Mouse (Mus musculus): Measurements from ENCODE around the gene Ppp1r18. TPM values are rescaled to one million over a fixed set of nuclear protein-coding genes. Genes with fewer than 3 reads are reported as not detected.

The Ppp1r18 gene
- total and polyA plus RNA-seq, 2 experiments from 2014 or later = 14.1 to 33.0 TPM

- Histone ChIP-seq H3K4me3 (ENCODE audit: low read depth, low read length) (0 out of 2 replicates have a peak overlapping the region, but pooled peaks have one; percentile 49), H3K4me2 (ENCODE audit: low read depth, low read length, poor library complexity, severe bottlenecking) (peak overlapping the region; percentile 64), H3K9me3 (ENCODE audit: low read length) (no peaks in the 10 kb centered on the region), H3K4me1 (ENCODE audit: insufficient read depth, low read length) (peaks cover 11% of the 10 kb centered on the region; the same call in 1 of the 2 replicates), H3K9ac (replicated peaks; ENCODE audit: low read length, poor library complexity, severe bottlenecking) (no peak overlapping the region), H3K27me3 (ENCODE audit: insufficient read depth, low read length) (no peaks in the 10 kb centered on the region), H3K36me3 (ENCODE audit: insufficient read depth, low read length) (peaks cover 20% of the 10 kb centered on the region), H3K27ac (ENCODE audit: low read depth, low read length) (peak overlapping the region; percentile 98)
- TF ChIP-seq CTCF (IDR thresholded peaks at IDR 0.05) = no peak
- DNase-seq (ENCODE audit: low spot score) = no peak
- ATAC-seq (ENCODE audit: low FRiP score) = no peak
- WGBS = 73% methylated on average over 1 of the region's 1 CpGs
Observed at GRCm38 (mm10) chr17:35920384-35920783, 55.0 kb downstream of the Ppp1r18 start.

- H3K9ac ChIP-seq (replicated peaks; ENCODE audit: low read length, poor library complexity, severe bottlenecking) = peak overlapping the region; percentile 14; the same call in 1 of the 2 replicates
- WGBS = 63% methylated on average over 5 of the region's 5 CpGs
Observed at GRCm38 (mm10) chr17:35920862-35921562, 55.6 kb downstream of the Ppp1r18 start.

GRCm38 (mm10) chr17:35921710-35922109 lies 56.3 kb downstream of the Ppp1r18 start:
- ATAC-seq (ENCODE audit: low FRiP score) = no peak
- peaks cover 11% of the 10 kb centered on the region; the same call in 1 of the 2 replicates for H3K4me1 ChIP-seq (ENCODE audit: insufficient read depth, low read length)
- H3K4me3 ChIP-seq (ENCODE audit: low read depth, low read length) = no peak overlapping the region
- no peaks in the 10 kb centered on the region for H3K27me3 ChIP-seq (ENCODE audit: insufficient read depth, low read length)
- peaks cover 28% of the 10 kb centered on the region for H3K36me3 ChIP-seq (ENCODE audit: insufficient read depth, low read length)
- H3K27ac ChIP-seq (ENCODE audit: low read depth, low read length) = no peak overlapping the region
- H3K9ac ChIP-seq (replicated peaks; ENCODE audit: low read length, poor library complexity, severe bottlenecking) = 0 out of 2 replicates have a peak overlapping the region, but pooled peaks have one; percentile 36
- no peak for DNase-seq (ENCODE audit: low spot score)
- no peak for TF ChIP-seq CTCF (IDR thresholded peaks at IDR 0.05)
- H3K9me3 ChIP-seq (ENCODE audit: low read length) = no peaks in the 10 kb centered on the region
- no peak overlapping the region for H3K4me2 ChIP-seq (ENCODE audit: low read depth, low read length, poor library complexity, severe bottlenecking)
- 81% methylated on average over 4 of the region's 4 CpGs for WGBS

More at GRCm38 (mm10) chr17:35920862-35921562, 55.6 kb downstream of the Ppp1r18 start:
- DNase-seq (ENCODE audit: low spot score) (peak; percentile 75), ATAC-seq (ENCODE audit: low FRiP score) (no peak)
- H3K4me2 ChIP-seq (ENCODE audit: low read depth, low read length, poor library complexity, severe bottlenecking) = no peak overlapping the region
- H3K9me3 ChIP-seq (ENCODE audit: low read length) = no peaks in the 10 kb centered on the region
- peaks cover 11% of the 10 kb centered on the region; the same call in 1 of the 2 replicates for H3K4me1 ChIP-seq (ENCODE audit: insufficient read depth, low read length)
- TF ChIP-seq CTCF (IDR thresholded peaks at IDR 0.05) = peak; percentile 80
- peak overlapping the region; percentile 98 for H3K27ac ChIP-seq (ENCODE audit: low read depth, low read length)
- H3K27me3 ChIP-seq (ENCODE audit: insufficient read depth, low read length) = no peaks in the 10 kb centered on the region
- no peak overlapping the region for H3K4me3 ChIP-seq (ENCODE audit: low read depth, low read length)
- peaks cover 21% of the 10 kb centered on the region for H3K36me3 ChIP-seq (ENCODE audit: insufficient read depth, low read length)

- Histone ChIP-seq H3K9me3 (ENCODE audit: low read length) (no peaks in the 10 kb centered on the region), H3K36me3 (ENCODE audit: insufficient read depth, low read length) (peaks cover 33% of the 10 kb centered on the region), H3K4me2 (ENCODE audit: low read depth, low read length, poor library complexity, severe bottlenecking) (no peak overlapping the region), H3K27me3 (ENCODE audit: insufficient read depth, low read length) (no peaks in the 10 kb centered on the region), H3K27ac (ENCODE audit: low read depth, low read length) (no peak overlapping the region), H3K9ac (replicated peaks; ENCODE audit: low read length, poor library complexity, severe bottlenecking) (no peak overlapping the region), H3K4me1 (ENCODE audit: insufficient read depth, low read length) (peaks cover 11% of the 10 kb centered on the region; the same call in 1 of the 2 replicates), H3K4me3 (ENCODE audit: low read depth, low read length) (no peak overlapping the region)
- WGBS = 83% methylated on average over 3 of the region's 3 CpGs
- ATAC-seq (ENCODE audit: low FRiP score) = no peak
- TF ChIP-seq CTCF (IDR thresholded peaks at IDR 0.05) = no peak
- no peak for DNase-seq (ENCODE audit: low spot score)
Observed at GRCm38 (mm10) chr17:35922566-35922965, 57.2 kb downstream of the Ppp1r18 start.

GRCm38 (mm10) chr17:35923281-35923680 lies 57.9 kb downstream of the Ppp1r18 start:
- Histone ChIP-seq H3K36me3 (ENCODE audit: insufficient read depth, low read length) (peaks cover 40% of the 10 kb centered on the region), H3K27me3 (ENCODE audit: insufficient read depth, low read length) (no peaks in the 10 kb centered on the region), H3K9me3 (ENCODE audit: low read length) (no peaks in the 10 kb centered on the region), H3K9ac (replicated peaks; ENCODE audit: low read length, poor library complexity, severe bottlenecking) (no peak overlapping the region), H3K4me1 (ENCODE audit: insufficient read depth, low read length) (peaks cover 11% of the 10 kb centered on the region; the same call in 1 of the 2 replicates), H3K4me2 (ENCODE audit: low read depth, low read length, poor library complexity, severe bottlenecking) (no peak overlapping the region), H3K27ac (ENCODE audit: low read depth, low read length) (no peak overlapping the region), H3K4me3 (ENCODE audit: low read depth, low read length) (no peak overlapping the region)
- DNase-seq (ENCODE audit: low spot score) (no peak), ATAC-seq (ENCODE audit: low FRiP score) (no peak)
- no peak for TF ChIP-seq CTCF (IDR thresholded peaks at IDR 0.05)
- WGBS = 95% methylated on average over 4 of the region's 4 CpGs

MicroRNA genes within 50 kb of the gene (microRNA counts, 519-probe panel; counts per million panel counts)
- microRNA mmu-miR-1894-3p = 528 counts per million, percentile 58 among the panel's probes with 10 or more counts
- 528 counts per million, percentile 58 among the panel's probes with 10 or more counts for microRNA mmu-miR-1894-5p

Small RNAs within 50 kb of the gene (microRNA-seq; reads per million reads assigned to microRNA genes)
- gene Gm28033 (ENCODE audit: borderline number of aligned reads) = not detected
- not detected for gene Mir1894 (ENCODE audit: borderline number of aligned reads)

Other genes with a start within 250 kb of the Ppp1r18 start
- not detected in 2 replicates for gene Gm9573, start 239.0 kb upstream of the Ppp1r18 start, total RNA-seq (2014; rRNA removed)
- gene Gm9573, start 239.0 kb upstream of the Ppp1r18 start, polyA plus RNA-seq (2015; fragmentation: Nextera tagmentation; extraction: Ambion mirVana) = not detected in 2 replicates
- gene Mucl3, start 221.9 kb upstream of the Ppp1r18 start, total RNA-seq (2014; rRNA removed) = 0.77 TPM in 1 of 2 replicates, not detected in the other
- not detected in 2 replicates for gene Mucl3, start 221.9 kb upstream of the Ppp1r18 start, polyA plus RNA-seq (2015; fragmentation: Nextera tagmentation; extraction: Ambion mirVana)
- gene Vars2, start 198.0 kb upstream of the Ppp1r18 start, total RNA-seq (2014; rRNA removed) = 43.0 and 49.2 TPM in 2 replicates
- gene Vars2, start 198.0 kb upstream of the Ppp1r18 start, polyA plus RNA-seq (2015; fragmentation: Nextera tagmentation; extraction: Ambion mirVana) = 13.8 and 15.9 TPM in 2 replicates
- 20.6 and 27.7 TPM in 2 replicates for gene Gtf2h4, start 191.9 kb upstream of the Ppp1r18 start, total RNA-seq (2014; rRNA removed)
- gene Gtf2h4, start 191.9 kb upstream of the Ppp1r18 start, polyA plus RNA-seq (2015; fragmentation: Nextera tagmentation; extraction: Ambion mirVana) = 17.8 and 18.4 TPM in 2 replicates
- gene Ddr1, start 161.0 kb upstream of the Ppp1r18 start, total RNA-seq (2014; rRNA removed) = 82.8 and 100 TPM in 2 replicates
- gene Ddr1, start 161.0 kb upstream of the Ppp1r18 start, polyA plus RNA-seq (2015; fragmentation: Nextera tagmentation; extraction: Ambion mirVana) = 48.5 and 49.3 TPM in 2 replicates
- 10.9 and 13.5 TPM in 2 replicates for gene Ier3, start 43.9 kb upstream of the Ppp1r18 start, total RNA-seq (2014; rRNA removed)
- 12.2 and 16.0 TPM in 2 replicates for gene Ier3, start 43.9 kb upstream of the Ppp1r18 start, polyA plus RNA-seq (2015; fragmentation: Nextera tagmentation; extraction: Ambion mirVana)
- gene Flot1, start 42.4 kb upstream of the Ppp1r18 start, total RNA-seq (2014; rRNA removed) = 112 and 122 TPM in 2 replicates
- gene Flot1, start 42.4 kb upstream of the Ppp1r18 start, polyA plus RNA-seq (2015; fragmentation: Nextera tagmentation; extraction: Ambion mirVana) = 124 and 140 TPM in 2 replicates
- 3,416 and 3,526 TPM in 2 replicates for gene Tubb5, start 27.3 kb upstream of the Ppp1r18 start, total RNA-seq (2014; rRNA removed)
- 1,872 and 1,886 TPM in 2 replicates for gene Tubb5, start 27.3 kb upstream of the Ppp1r18 start, polyA plus RNA-seq (2015; fragmentation: Nextera tagmentation; extraction: Ambion mirVana)
- gene Mdc1, start 24.1 kb upstream of the Ppp1r18 start, total RNA-seq (2014; rRNA removed) = 22.4 and 22.6 TPM in 2 replicates
- 3.7 and 4.7 TPM in 2 replicates for gene Mdc1, start 24.1 kb upstream of the Ppp1r18 start, polyA plus RNA-seq (2015; fragmentation: Nextera tagmentation; extraction: Ambion mirVana)
- gene Nrm, start 4.3 kb upstream of the Ppp1r18 start, total RNA-seq (2014; rRNA removed) = 7.6 and 12.1 TPM in 2 replicates
- gene Nrm, start 4.3 kb upstream of the Ppp1r18 start, polyA plus RNA-seq (2015; fragmentation: Nextera tagmentation; extraction: Ambion mirVana) = 11.0 and 11.8 TPM in 2 replicates
- 26.7 and 27.7 TPM in 2 replicates for gene Dhx16, start 14.2 kb downstream of the Ppp1r18 start, total RNA-seq (2014; rRNA removed)
- 23.6 and 25.1 TPM in 2 replicates for gene Dhx16, start 14.2 kb downstream of the Ppp1r18 start, polyA plus RNA-seq (2015; fragmentation: Nextera tagmentation; extraction: Ambion mirVana)
- gene 2310061I04Rik, start 31.8 kb downstream of the Ppp1r18 start, total RNA-seq (2014; rRNA removed) = 43.5 and 47.7 TPM in 2 replicates
- gene 2310061I04Rik, start 31.8 kb downstream of the Ppp1r18 start, polyA plus RNA-seq (2015; fragmentation: Nextera tagmentation; extraction: Ambion mirVana) = 88.3 and 89.3 TPM in 2 replicates
- 199 and 216 TPM in 2 replicates for gene Atat1, start 44.5 kb downstream of the Ppp1r18 start, total RNA-seq (2014; rRNA removed)
- 326 and 332 TPM in 2 replicates for gene Atat1, start 44.5 kb downstream of the Ppp1r18 start, polyA plus RNA-seq (2015; fragmentation: Nextera tagmentation; extraction: Ambion mirVana)
- gene Mrps18b, start 50.8 kb downstream of the Ppp1r18 start, total RNA-seq (2014; rRNA removed) = 37.2 and 46.6 TPM in 2 replicates
- gene Mrps18b, start 50.8 kb downstream of the Ppp1r18 start, polyA plus RNA-seq (2015; fragmentation: Nextera tagmentation; extraction: Ambion mirVana) = 55.7 and 57.4 TPM in 2 replicates
- 39.3 and 52.8 TPM in 2 replicates for gene Ppp1r10, start 50.8 kb downstream of the Ppp1r18 start, total RNA-seq (2014; rRNA removed)
- 23.0 and 24.8 TPM in 2 replicates for gene Ppp1r10, start 50.8 kb downstream of the Ppp1r18 start, polyA plus RNA-seq (2015; fragmentation: Nextera tagmentation; extraction: Ambion mirVana)
- gene Abcf1, start 104.2 kb downstream of the Ppp1r18 start, total RNA-seq (2014; rRNA removed) = 61.8 and 67.0 TPM in 2 replicates
- gene Abcf1, start 104.2 kb downstream of the Ppp1r18 start, polyA plus RNA-seq (2015; fragmentation: Nextera tagmentation; extraction: Ambion mirVana) = 89.0 and 100 TPM in 2 replicates
- gene Gnl1, start 114.3 kb downstream of the Ppp1r18 start, total RNA-seq (2014; rRNA removed) = 94.9 and 117 TPM in 2 replicates
- 80.8 and 82.8 TPM in 2 replicates for gene Gnl1, start 114.3 kb downstream of the Ppp1r18 start, polyA plus RNA-seq (2015; fragmentation: Nextera tagmentation; extraction: Ambion mirVana)
- 43.9 and 57.8 TPM in 2 replicates for gene Prr3, start 114.6 kb downstream of the Ppp1r18 start, total RNA-seq (2014; rRNA removed)
- 97.0 and 100 TPM in 2 replicates for gene Prr3, start 114.6 kb downstream of the Ppp1r18 start, polyA plus RNA-seq (2015; fragmentation: Nextera tagmentation; extraction: Ambion mirVana)
- 0.16 and 1.7 TPM in 2 replicates for gene H2-T24, start 155.0 kb downstream of the Ppp1r18 start, total RNA-seq (2014; rRNA removed)
- gene H2-T24, start 155.0 kb downstream of the Ppp1r18 start, polyA plus RNA-seq (2015; fragmentation: Nextera tagmentation; extraction: Ambion mirVana) = 5.3 and 7.2 TPM in 2 replicates
- 6.1 and 9.2 TPM in 2 replicates for gene H2-T23, start 167.3 kb downstream of the Ppp1r18 start, total RNA-seq (2014; rRNA removed)
- 6.4 and 7.3 TPM in 2 replicates for gene H2-T23, start 167.3 kb downstream of the Ppp1r18 start, polyA plus RNA-seq (2015; fragmentation: Nextera tagmentation; extraction: Ambion mirVana)
- gene H2-T22, start 177.2 kb downstream of the Ppp1r18 start, total RNA-seq (2014; rRNA removed) = 11.5 and 11.8 TPM in 2 replicates
- gene H2-T22, start 177.2 kb downstream of the Ppp1r18 start, polyA plus RNA-seq (2015; fragmentation: Nextera tagmentation; extraction: Ambion mirVana) = 7.1 and 8.3 TPM in 2 replicates
- gene Gm6034, start 177.4 kb downstream of the Ppp1r18 start, total RNA-seq (2014; rRNA removed) = 0.16 TPM in 1 of 2 replicates, not detected in the other
- not detected in 2 replicates for gene Gm6034, start 177.4 kb downstream of the Ppp1r18 start, polyA plus RNA-seq (2015; fragmentation: Nextera tagmentation; extraction: Ambion mirVana)
- gene Gm11127, start 192.8 kb downstream of the Ppp1r18 start, total RNA-seq (2014; rRNA removed) = 0.19 TPM in 1 of 2 replicates, not detected in the other
- 0.12 TPM in 1 of 2 replicates, not detected in the other for gene Gm11127, start 192.8 kb downstream of the Ppp1r18 start, polyA plus RNA-seq (2015; fragmentation: Nextera tagmentation; extraction: Ambion mirVana)